Mouse (Mus musculus) ES-Bruce4 (cell line): ENCODE results near the gene Rest.

Source experiments
- EP300 ChIP-seq: IDR thresholded peaks from 2 replicates; pipeline ENCODE4 v1.6.1; 2011; ENCODE audit warnings: low read depth, low read length; ENCODE audit not compliant: insufficient read depth
- POLR2A ChIP-seq: IDR thresholded peaks from one replicate; pipeline ENCODE4 v1.8.1; 2011; ENCODE audit warnings: low read length; ENCODE audit not compliant: insufficient read depth

DNA sequence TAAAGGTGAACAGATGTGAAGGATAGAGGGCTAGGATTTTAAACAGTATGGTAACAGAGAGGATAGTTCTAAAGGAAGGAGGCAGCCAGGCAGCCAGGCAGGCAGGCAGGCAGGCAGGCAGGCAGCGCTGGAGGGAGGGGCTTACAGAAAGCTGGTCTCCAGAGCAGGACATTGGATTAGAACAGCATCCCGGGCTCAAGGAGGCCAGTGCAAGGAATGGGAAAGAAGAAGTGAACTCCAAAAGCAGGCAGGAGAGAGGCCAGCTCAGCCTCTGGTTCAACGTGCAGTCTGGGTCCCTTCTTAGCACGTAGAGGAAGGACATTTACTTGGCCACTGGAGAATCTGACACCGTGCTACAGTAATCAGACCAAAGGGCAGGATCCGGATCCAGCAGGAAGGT, 5.2 kb upstream of the Rest start:
- no peak for TF ChIP-seq EP300
- TF ChIP-seq POLR2A, result no peak
